Mouse (Mus musculus) MEL (cell line): Measurements from ENCODE around the gene Gtsf1l. TPM values are rescaled to one million over a fixed set of nuclear protein-coding genes. Genes with fewer than 3 reads are reported as not detected.

Source experiments
- DNase-seq: peaks from one replicate; pipeline ENCODE4 v3.0.0; 2011; ENCODE audit warnings: low read depth, low spot score
- H3K27ac ChIP-seq: 2 replicates; pipeline ENCODE4 v1.5.1; 2012; ENCODE audit warnings: low read depth, mild to moderate bottlenecking, control low read depth, low read length, moderate library complexity; ENCODE audit not compliant: control insufficient read depth
- H3K27me3 ChIP-seq, 2 experiments: fragments of 150-350 bp in 1 of 2; sonication (generic) in 1 of 2; 2 replicates each; pipeline ENCODE4 v1.6.1; 2012; ENCODE audit warnings: low read length in 2 of 2, mild to moderate bottlenecking in 2 of 2, improper control_type of control experiment in 1 of 2, moderate library complexity in 1 of 2; ENCODE audit not compliant: insufficient read depth in 2 of 2, control insufficient read depth in 1 of 2
- H3K36me3 ChIP-seq, 2 experiments: 2 replicates each; pipeline ENCODE4 v1.6.1; 2012 to 2014; ENCODE audit warnings: low read length in 2 of 2, improper control_type of control experiment in 1 of 2, inconsistent platforms in 1 of 2, mild to moderate bottlenecking in 1 of 2; ENCODE audit not compliant: insufficient read depth in 2 of 2, control insufficient read depth in 1 of 2
- H3K4me1 ChIP-seq, 2 experiments: fragments of 150-350 bp in 1 of 2; sonication (generic) in 1 of 2; 2 replicates each; pipeline ENCODE4 v1.6.1; 2012; ENCODE audit warnings: low read length in 2 of 2, improper control_type of control experiment in 1 of 2, mild to moderate bottlenecking in 1 of 2; ENCODE audit not compliant: insufficient read depth in 2 of 2, control insufficient read depth in 1 of 2
- H3K4me3 ChIP-seq, 2 experiments: fragments of 150-350 bp in 1 of 2; sonication (generic) in 1 of 2; 2 replicates each; pipeline ENCODE4 v1.5.1; 2012; ENCODE audit warnings: low read depth in 2 of 2, low read length in 2 of 2, mild to moderate bottlenecking in 2 of 2, moderate library complexity in 2 of 2, control low read depth in 1 of 2, improper control_type of control experiment in 1 of 2; ENCODE audit not compliant: control insufficient read depth in 1 of 2, insufficient read depth in 1 of 2
- H3K79me2 ChIP-seq: 2 replicates; pipeline ENCODE4 v1.6.1; 2012; ENCODE audit warnings: mild to moderate bottlenecking, low read length, moderate library complexity; ENCODE audit not compliant: control insufficient read depth, poor library complexity, insufficient read depth
- H3K9ac ChIP-seq: 2 replicates; pipeline ENCODE4 v1.6.1; 2012; ENCODE audit warnings: low read depth, mild to moderate bottlenecking, control low read depth, low read length, moderate library complexity; ENCODE audit not compliant: control insufficient read depth, poor library complexity, severe bottlenecking
- H3K9me3 ChIP-seq: fragments of 150-350 bp; sonication (generic); replicated peaks from 2 replicates; pipeline ENCODE4 v1.6.1; 2012; ENCODE audit warnings: mild to moderate bottlenecking, low read length, improper control_type of control experiment, moderate library complexity; ENCODE audit not compliant: insufficient read depth
- CHD1 ChIP-seq: IDR thresholded peaks from 2 replicates; pipeline ENCODE4 v1.6.1; 2012; ENCODE audit warnings: low read depth, mild to moderate bottlenecking, inconsistent platforms, low read length, improper control_type of control experiment
- CTCF ChIP-seq, 3 experiments: IDR thresholded peaks in 2 of 3; conservative IDR thresholded peaks in 1 of 3; 2 replicates each; pipeline ENCODE4 v1.5.1; 2011 to 2012; ENCODE audit warnings: low read length in 3 of 3, low read depth in 2 of 3, mild to moderate bottlenecking in 2 of 3, improper control_type of control experiment in 1 of 3, inconsistent platforms in 1 of 3, mixed read lengths in 1 of 3, moderate library complexity in 1 of 3; ENCODE audit not compliant: control insufficient read depth in 1 of 3, insufficient read depth in 1 of 3, poor library complexity in 1 of 3, severe bottlenecking in 1 of 3
- E2F4 ChIP-seq: IDR thresholded peaks from 2 replicates; pipeline ENCODE4 v1.6.1; 2011; ENCODE audit warnings: low read depth, low read length, improper control_type of control experiment, borderline replicate concordance
- ELF1 ChIP-seq: IDR thresholded peaks from 2 replicates; pipeline ENCODE4 v1.6.1; 2014; ENCODE audit warnings: low read depth, mild to moderate bottlenecking, inconsistent platforms, low read length, improper control_type of control experiment, moderate library complexity
- EP300 ChIP-seq, 2 experiments: IDR thresholded peaks; 2 replicates each; pipeline ENCODE4 v1.6.1; 2011; ENCODE audit warnings: improper control_type of control experiment in 2 of 2, low read length in 2 of 2, low read depth in 1 of 2, mild to moderate bottlenecking in 1 of 2
- ETS1 ChIP-seq: IDR thresholded peaks from 2 replicates; pipeline ENCODE4 v1.6.1; 2012; ENCODE audit warnings: low read depth, mild to moderate bottlenecking, inconsistent platforms, low read length, improper control_type of control experiment, moderate library complexity
- GABPA ChIP-seq: IDR thresholded peaks from 2 replicates; pipeline ENCODE4 v1.6.1; 2012; ENCODE audit warnings: low read depth, mild to moderate bottlenecking, inconsistent platforms, low read length, improper control_type of control experiment, moderate library complexity
- GATA1 ChIP-seq: IDR thresholded peaks from 2 replicates; pipeline ENCODE4 v1.6.1; 2011; ENCODE audit warnings: low read depth, low read length, improper control_type of control experiment
- HCFC1 ChIP-seq: IDR thresholded peaks from 2 replicates; pipeline ENCODE4 v1.6.1; 2012; ENCODE audit warnings: low read depth, mild to moderate bottlenecking, inconsistent platforms, low read length, improper control_type of control experiment, moderate library complexity
- KAT2A ChIP-seq: conservative IDR thresholded peaks from 2 replicates; pipeline ENCODE4 v1.6.1; 2012; ENCODE audit warnings: low read depth, low read length, improper control_type of control experiment, inconsistent platforms
- MAX ChIP-seq: IDR thresholded peaks from 2 replicates; pipeline ENCODE4 v1.6.1; 2011; ENCODE audit warnings: low read length, improper control_type of control experiment
- MAZ ChIP-seq: IDR thresholded peaks from 2 replicates; pipeline ENCODE4 v1.6.1; 2012; ENCODE audit warnings: low read depth, mild to moderate bottlenecking, inconsistent platforms, low read length, improper control_type of control experiment
- MXI1 ChIP-seq: IDR thresholded peaks from 2 replicates; pipeline ENCODE4 v1.6.1; 2011; ENCODE audit warnings: mild to moderate bottlenecking, low read depth, low read length, improper control_type of control experiment
- MYC ChIP-seq: IDR thresholded peaks from 2 replicates; pipeline ENCODE4 v1.6.1; 2011; ENCODE audit warnings: low read depth, mild to moderate bottlenecking, low read length, improper control_type of control experiment, moderate library complexity
- NELFE ChIP-seq: IDR thresholded peaks from 2 replicates; pipeline ENCODE4 v1.6.1; 2011; ENCODE audit warnings: low read depth, low read length, improper control_type of control experiment
- NRF1 ChIP-seq: IDR thresholded peaks from 2 replicates; pipeline ENCODE4 v1.6.1; 2014; ENCODE audit warnings: low read depth, mild to moderate bottlenecking, inconsistent platforms, low read length, improper control_type of control experiment, moderate library complexity; ENCODE audit not compliant: poor library complexity, insufficient read depth, severe bottlenecking
- POLR2A ChIP-seq, 2 experiments: IDR thresholded peaks; 2 replicates each; pipeline ENCODE4 v1.6.1; 2011 to 2012; ENCODE audit warnings: low read length in 2 of 2, mild to moderate bottlenecking in 2 of 2, control low read depth in 1 of 2, improper control_type of control experiment in 1 of 2, low read depth in 1 of 2, moderate library complexity in 1 of 2; ENCODE audit not compliant: control insufficient read depth in 1 of 2, insufficient read depth in 1 of 2, poor library complexity in 1 of 2
- POLR2AphosphoS2 ChIP-seq: IDR thresholded peaks from 2 replicates; pipeline ENCODE4 v1.6.1; 2011; ENCODE audit warnings: low read length, improper control_type of control experiment
- POLR2AphosphoS5 ChIP-seq: IDR thresholded peaks from 2 replicates; pipeline ENCODE4 v1.6.1; 2012; ENCODE audit warnings: low read depth, borderline replicate concordance, mild to moderate bottlenecking, inconsistent platforms, low read length, moderate library complexity, mixed read lengths
- RCOR1 ChIP-seq: IDR thresholded peaks from 2 replicates; pipeline ENCODE4 v1.6.1; 2012; ENCODE audit warnings: low read depth, mild to moderate bottlenecking, inconsistent platforms, low read length, improper control_type of control experiment
- SIN3A ChIP-seq: IDR thresholded peaks from 2 replicates; pipeline ENCODE4 v1.6.1; 2012; ENCODE audit warnings: low read length, improper control_type of control experiment, inconsistent platforms
- TAL1 ChIP-seq: IDR thresholded peaks from 2 replicates; pipeline ENCODE4 v1.6.1; 2012; ENCODE audit warnings: mild to moderate bottlenecking, inconsistent platforms, low read length, moderate library complexity, mixed read lengths
- TBP ChIP-seq: IDR thresholded peaks from 2 replicates; pipeline ENCODE4 v1.8.0; 2011; ENCODE audit warnings: low read depth, low read length, improper control_type of control experiment
- TCF12 ChIP-seq: IDR thresholded peaks from 2 replicates; pipeline ENCODE4 v1.6.1; 2014; ENCODE audit warnings: low read depth, mild to moderate bottlenecking, inconsistent platforms, low read length, improper control_type of control experiment, moderate library complexity
- UBTF ChIP-seq: IDR thresholded peaks from 2 replicates; pipeline ENCODE4 v1.6.1; 2012; ENCODE audit warnings: low read depth, mild to moderate bottlenecking, inconsistent platforms, low read length, improper control_type of control experiment, moderate library complexity, borderline replicate concordance; ENCODE audit not compliant: insufficient read depth
- USF1 ChIP-seq: IDR thresholded peaks from 2 replicates; pipeline ENCODE4 v1.6.1; 2014; ENCODE audit warnings: low read depth, mild to moderate bottlenecking, inconsistent platforms, low read length, improper control_type of control experiment, moderate library complexity
- ZC3H11A ChIP-seq: IDR thresholded peaks from 2 replicates; pipeline ENCODE4 v1.6.1; 2012; ENCODE audit warnings: low read depth, mild to moderate bottlenecking, inconsistent platforms, low read length, improper control_type of control experiment
- ZMIZ1 ChIP-seq: IDR thresholded peaks from 2 replicates; pipeline ENCODE4 v1.6.1; 2012; ENCODE audit warnings: low read depth, mild to moderate bottlenecking, inconsistent platforms, low read length, improper control_type of control experiment, moderate library complexity
- polyA plus RNA-seq, 2 experiments: library from polyadenylated mRNA; stranded (reverse) in 1 of 2; unstranded in 1 of 2; fragments of >175 nt in 1 of 2; fragments of >200 nt in 1 of 2; gene quantifications; 2 replicates each; pipeline versions ENCODE4 v1.2.1 to v1.2.4; 2012; ENCODE audit warnings: low replicate concordance in 2 of 2, low read depth in 1 of 2; ENCODE audit not compliant: insufficient read length in 2 of 2, insufficient read depth in 1 of 2, missing spikeins in 1 of 2
- total RNA-seq: library from RNA; depleted of rRNA; stranded (reverse); fragments of 300-350 nt; gene quantifications from 2 replicates; pipeline ENCODE4 v1.2.3, GENCODE M21; 2012

Gene Gtsf1l
- total and polyA plus RNA-seq, 3 experiments = not detected

DNA sequence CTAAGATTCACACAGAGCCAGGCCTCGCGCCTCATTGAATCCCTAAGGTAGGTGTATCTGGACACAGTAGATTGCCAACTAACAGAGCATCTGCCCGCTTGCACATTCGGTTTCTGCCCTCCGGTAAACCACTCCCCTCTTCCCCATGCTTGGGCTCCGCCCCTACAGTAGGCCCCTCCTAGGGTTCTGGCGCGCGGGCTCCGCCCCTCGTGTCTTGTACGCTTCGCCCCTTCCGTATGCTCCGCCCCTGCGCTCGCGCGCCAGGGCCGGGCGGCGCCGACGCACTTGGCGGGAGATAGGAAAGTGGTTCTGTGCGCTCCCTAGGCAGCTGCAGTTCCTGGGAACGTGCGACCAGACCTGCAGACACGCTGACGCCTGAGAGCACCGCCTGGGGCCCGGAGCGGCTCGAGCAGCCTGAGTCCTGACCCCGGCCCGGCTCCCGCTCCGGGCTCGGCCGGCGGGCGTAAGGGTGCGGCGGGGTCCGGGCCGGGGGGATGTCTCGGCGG lies 33.3 kb downstream of the Gtsf1l start, which contains the start of gene Mybl2:
Mybl2 (plus strand) TSS at position 353 of the 506 bp plus-strand sequence.
- peak within 1 kb of the TSS; percentile 75 to 85 for H3K4me3 ChIP-seq
- H3K36me3 ChIP-seq = peaks cover 0 to 17% of the 10 kb centered on the region in 2 experiments; a peak in 2 of 4 replicates
- peaks cover 0 to 16% of the 10 kb centered on the region in 2 experiments; a peak in 2 of 4 replicates for H3K4me1 ChIP-seq

DNA sequence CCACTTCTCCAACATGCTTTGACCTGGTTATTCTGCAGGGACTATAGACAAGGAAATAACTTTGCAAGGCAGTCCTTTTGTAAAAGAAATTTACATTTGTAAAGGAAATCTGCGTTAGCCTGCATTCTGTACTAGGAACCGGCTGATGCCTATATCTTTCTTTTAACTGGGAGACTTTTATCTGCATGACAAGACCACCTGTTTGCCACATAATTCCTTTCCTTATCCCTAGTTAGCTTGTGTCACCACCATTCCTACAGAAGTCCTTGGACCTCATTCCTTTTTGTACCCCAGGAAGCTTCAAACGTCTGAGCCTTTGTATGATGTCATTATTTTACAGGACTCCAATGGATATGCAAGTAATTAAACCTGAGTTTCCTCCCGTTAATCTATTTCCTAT lies 34.8 kb downstream of the Gtsf1l start:
- Histone ChIP-seq H3K36me3 (peaks cover 0 to 17% of the 10 kb centered on the region in 2 experiments; a peak in 2 of 4 replicates), H3K27ac (no peak overlapping the region), H3K9ac (no peak overlapping the region), H3K9me3 (no peaks in the 10 kb centered on the region), H3K27me3 (no peaks in the 10 kb centered on the region), H3K4me1 (peaks cover 0 to 16% of the 10 kb centered on the region in 2 experiments; a peak in 2 of 4 replicates), H3K4me3 (no peak overlapping the region), H3K79me2 (peaks cover 32% of the 10 kb centered on the region)
- no peak for DNase-seq
- no peak for TF ChIP-seq ZMIZ1
- TF ChIP-seq MAX = no peak
- no peak for TF ChIP-seq USF1
- TF ChIP-seq EP300 (IDR thresholded peaks at IDR 0.05; ENCODE audit: low read depth in 1 of 2, low read length in 2 of 2) = no peak
- TF ChIP-seq RCOR1 = no peak

More for the DNA sequence above, 33.3 kb downstream of the Gtsf1l start, which contains the start of gene Mybl2:
- Histone ChIP-seq H3K27me3 (no peaks in the 10 kb centered on the region), H3K27ac (peak within 1 kb of the TSS; percentile 46), H3K79me2 (peaks cover 46% of the 10 kb centered on the region), H3K9ac (peak within 1 kb of the TSS; percentile 93), H3K9me3 (no peaks in the 10 kb centered on the region)
- peak; percentile 97 for DNase-seq
- no peak for TF ChIP-seq KAT2A
- no peak for TF ChIP-seq ETS1
- peak; percentile 96 for TF ChIP-seq E2F4
- TF ChIP-seq SIN3A = peak; percentile 87; the same call in 1 of the 2 replicates
- peak; percentile 62 for TF ChIP-seq MAX
- TF ChIP-seq POLR2A (IDR thresholded peaks at IDR 0.05; ENCODE audit: control insufficient read depth in 1 of 2, insufficient read depth in 1 of 2, low read depth in 1 of 2, low read length in 2 of 2, poor library complexity in 1 of 2) = peak; percentile 88 to 97
- peak; percentile 75 for TF ChIP-seq NRF1
- TF ChIP-seq NELFE = peak; percentile 94
- peak; percentile 72 for TF ChIP-seq POLR2AphosphoS2
- peak; percentile 48 for TF ChIP-seq TAL1
- TF ChIP-seq RCOR1 = no peak
- TF ChIP-seq POLR2AphosphoS5 = no peak
- no peak for TF ChIP-seq GABPA
- peak; percentile 53 for TF ChIP-seq HCFC1
- no peak for TF ChIP-seq CTCF (IDR thresholded peaks at IDR 0.05 in 2 of 3, conservative IDR thresholded peaks at IDR 0.05 in 1 of 3; ENCODE audit: control insufficient read depth in 1 of 3, insufficient read depth in 1 of 3, low read depth in 2 of 3, low read length in 3 of 3, poor library complexity in 1 of 3, severe bottlenecking in 1 of 3)
- TF ChIP-seq ZC3H11A = no peak
- peak; percentile 59 for TF ChIP-seq TCF12
- TF ChIP-seq MXI1 = peak; percentile 90
- TF ChIP-seq MAZ = no peak
- TF ChIP-seq UBTF = no peak
- TF ChIP-seq MYC = no peak; the same call in 1 of the 2 replicates
- TF ChIP-seq GATA1 = peak; percentile 22; the same call in 1 of the 2 replicates
- peak; percentile 64 for TF ChIP-seq ELF1
- TF ChIP-seq EP300 (IDR thresholded peaks at IDR 0.05; ENCODE audit: low read depth in 1 of 2, low read length in 2 of 2) = no peak
- no peak for TF ChIP-seq CHD1
- TF ChIP-seq TBP = peak; percentile 83
